Mouse (Mus musculus): Measurements from ENCODE around the gene Ccdc12. TPM values are rescaled to one million over a fixed set of nuclear protein-coding genes. Genes with fewer than 3 reads are reported as not detected.
A peak's percentile ranks its signal among the peaks of the same experiment; 100 is the strongest.

Gene Ccdc12
- total RNA-seq (2014; rRNA removed) (25.0 and 51.6 TPM in 2 replicates), polyA plus RNA-seq (2015; fragmentation: Nextera tagmentation; extraction: Ambion mirVana) (102 and 106 TPM in 2 replicates)

GRCm38 (mm10) chr9:110656249-110657221 is at the start of gene Ccdc12:
Gene Ccdc12 (plus strand): TSS chr9:110656503.
- under 1% methylated on average over 52 of the region's 52 CpGs for WGBS
- peaks cover 7% of the 10 kb centered on the region for H3K36me3 ChIP-seq (ENCODE audit: insufficient read depth, low read length)
- H3K9ac ChIP-seq (replicated peaks; ENCODE audit: low read length, poor library complexity, severe bottlenecking), result peak within 1 kb of the TSS; percentile 72
- H3K27ac ChIP-seq (ENCODE audit: low read depth, low read length), result peak within 1 kb of the TSS; percentile 90
- peak within 1 kb of the TSS; percentile 57 for H3K4me3 ChIP-seq (ENCODE audit: low read depth, low read length)
- H3K27me3 ChIP-seq (ENCODE audit: insufficient read depth, low read length), result no peaks in the 10 kb centered on the region
- ATAC-seq (ENCODE audit: low FRiP score), result peak; percentile 97
- H3K4me1 ChIP-seq (ENCODE audit: insufficient read depth, low read length), result peaks cover 19% of the 10 kb centered on the region
- peak; percentile 99 for DNase-seq (ENCODE audit: low spot score)
- H3K4me2 ChIP-seq (ENCODE audit: low read depth, low read length, poor library complexity, severe bottlenecking), result peak within 1 kb of the TSS; percentile 63
- H3K9me3 ChIP-seq (ENCODE audit: low read length), result no peaks in the 10 kb centered on the region
- peak; percentile 55 for TF ChIP-seq CTCF (IDR thresholded peaks at IDR 0.05)

DNA sequence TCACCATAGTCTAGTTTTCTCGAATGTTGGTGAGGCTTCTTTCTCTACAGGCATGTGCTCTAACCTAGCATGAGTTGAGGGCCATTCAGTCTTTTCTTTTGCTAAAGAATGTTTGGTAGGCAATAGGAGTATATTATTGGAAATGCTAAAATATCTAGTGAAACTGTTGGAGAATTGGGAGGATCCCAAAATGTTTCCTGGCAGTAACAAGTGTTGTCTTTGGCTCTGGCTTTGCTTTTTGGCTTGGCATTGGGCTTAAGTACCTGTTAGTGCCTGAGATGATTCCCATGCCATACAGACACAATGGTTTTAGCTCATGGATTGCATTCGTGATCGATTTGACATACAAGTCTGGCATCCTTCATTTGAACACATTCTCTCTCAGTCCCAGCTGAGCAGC is 44.8 kb upstream of the Ccdc12 start:
- no peaks in the 10 kb centered on the region for H3K9me3 ChIP-seq (ENCODE audit: low read length)
- no peak overlapping the region for H3K4me3 ChIP-seq (ENCODE audit: low read depth, low read length)
- H3K9ac ChIP-seq (replicated peaks; ENCODE audit: low read length, poor library complexity, severe bottlenecking), result no peak overlapping the region
- no peak overlapping the region for H3K27ac ChIP-seq (ENCODE audit: low read depth, low read length)
- H3K36me3 ChIP-seq (ENCODE audit: insufficient read depth, low read length), result peaks cover 11% of the 10 kb centered on the region; the same call in 1 of the 2 replicates
- DNase-seq (ENCODE audit: low spot score) (no peak), ATAC-seq (ENCODE audit: low FRiP score) (no peak)
- H3K4me2 ChIP-seq (ENCODE audit: low read depth, low read length, poor library complexity, severe bottlenecking), result no peak overlapping the region
- no peak for TF ChIP-seq CTCF (IDR thresholded peaks at IDR 0.05)
- 87% methylated on average over 3 of the region's 3 CpGs for WGBS
- H3K27me3 ChIP-seq (ENCODE audit: insufficient read depth, low read length), result no peaks in the 10 kb centered on the region
- no peaks in the 10 kb centered on the region for H3K4me1 ChIP-seq (ENCODE audit: insufficient read depth, low read length)

GRCm38 (mm10) chr9:110617081-110617480 is 39.2 kb upstream of the Ccdc12 start:
- no peaks in the 10 kb centered on the region for H3K27me3 ChIP-seq (ENCODE audit: insufficient read depth, low read length)
- H3K27ac ChIP-seq (ENCODE audit: low read depth, low read length), result no peak overlapping the region
- H3K4me3 ChIP-seq (ENCODE audit: low read depth, low read length), result no peak overlapping the region
- 92% methylated on average over 3 of the region's 3 CpGs for WGBS
- ATAC-seq (ENCODE audit: low FRiP score) (no peak), DNase-seq (ENCODE audit: low spot score) (no peak)
- no peak overlapping the region for H3K4me2 ChIP-seq (ENCODE audit: low read depth, low read length, poor library complexity, severe bottlenecking)
- H3K9me3 ChIP-seq (ENCODE audit: low read length), result no peaks in the 10 kb centered on the region
- H3K4me1 ChIP-seq (ENCODE audit: insufficient read depth, low read length), result no peaks in the 10 kb centered on the region
- TF ChIP-seq CTCF (IDR thresholded peaks at IDR 0.05), result no peak
- peaks cover 41% of the 10 kb centered on the region for H3K36me3 ChIP-seq (ENCODE audit: insufficient read depth, low read length)
- H3K9ac ChIP-seq (replicated peaks; ENCODE audit: low read length, poor library complexity, severe bottlenecking), result no peak overlapping the region

DNA sequence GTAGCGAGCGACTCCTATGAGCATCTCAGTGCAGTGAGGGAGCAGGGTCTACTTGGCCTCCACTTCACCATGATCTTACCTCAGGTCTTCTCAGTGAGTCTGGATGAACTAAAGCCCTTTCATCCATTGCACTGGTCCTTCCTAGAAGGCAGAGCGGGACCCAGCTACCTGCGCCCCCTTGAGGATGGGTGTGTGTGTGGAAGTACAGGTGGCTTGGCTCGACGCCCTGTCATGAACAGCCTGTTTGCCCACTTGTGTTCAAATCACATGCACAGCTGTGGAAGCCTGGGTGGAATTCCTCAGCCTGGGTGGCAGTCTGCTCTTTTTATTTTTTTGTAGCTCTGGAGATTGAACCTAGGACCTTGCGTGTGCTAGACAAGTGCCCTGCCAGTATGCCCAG is 36.1 kb upstream of the Ccdc12 start:
- no peak for ATAC-seq (ENCODE audit: low FRiP score)
- no peaks in the 10 kb centered on the region for H3K9me3 ChIP-seq (ENCODE audit: low read length)
- peaks cover 37% of the 10 kb centered on the region for H3K36me3 ChIP-seq (ENCODE audit: insufficient read depth, low read length)
- H3K4me2 ChIP-seq (ENCODE audit: low read depth, low read length, poor library complexity, severe bottlenecking), result no peak overlapping the region
- no peak overlapping the region for H3K9ac ChIP-seq (replicated peaks; ENCODE audit: low read length, poor library complexity, severe bottlenecking)
- WGBS, result 86% methylated on average over 7 of the region's 7 CpGs
- H3K27ac ChIP-seq (ENCODE audit: low read depth, low read length), result no peak overlapping the region
- DNase-seq (ENCODE audit: low spot score), result no peak
- TF ChIP-seq CTCF (IDR thresholded peaks at IDR 0.05), result peak; percentile 24; the same call in 1 of the 2 replicates
- peaks cover 3% of the 10 kb centered on the region for H3K4me1 ChIP-seq (ENCODE audit: insufficient read depth, low read length)
- H3K4me3 ChIP-seq (ENCODE audit: low read depth, low read length), result no peak overlapping the region
- H3K27me3 ChIP-seq (ENCODE audit: insufficient read depth, low read length), result no peaks in the 10 kb centered on the region

DNA sequence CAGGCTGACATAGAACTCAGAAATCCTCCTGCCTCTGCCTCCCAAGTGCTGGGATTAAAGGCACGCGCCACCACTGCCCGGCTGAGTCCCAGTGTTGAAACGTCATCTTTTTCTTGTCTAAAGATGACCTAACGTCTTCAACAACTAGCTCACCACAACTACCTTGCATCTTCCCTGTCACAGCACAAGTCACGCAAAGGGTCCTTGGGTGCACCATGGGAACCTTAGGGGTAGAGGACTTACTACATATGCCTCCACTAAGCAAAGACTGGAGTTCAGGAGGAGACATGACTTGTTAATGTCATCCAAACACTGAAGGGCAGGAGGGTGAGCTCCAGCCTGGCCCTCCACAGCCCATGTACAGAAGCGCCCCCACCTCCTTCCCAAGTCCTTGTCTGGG is 35.6 kb upstream of the Ccdc12 start:
- ATAC-seq (ENCODE audit: low FRiP score), result no peak
- 93% methylated on average over 7 of the region's 7 CpGs for WGBS
- H3K27me3 ChIP-seq (ENCODE audit: insufficient read depth, low read length), result no peaks in the 10 kb centered on the region
- peaks cover 5% of the 10 kb centered on the region for H3K4me1 ChIP-seq (ENCODE audit: insufficient read depth, low read length)
- H3K9me3 ChIP-seq (ENCODE audit: low read length), result no peaks in the 10 kb centered on the region
- no peak overlapping the region for H3K27ac ChIP-seq (ENCODE audit: low read depth, low read length)
- H3K4me2 ChIP-seq (ENCODE audit: low read depth, low read length, poor library complexity, severe bottlenecking), result no peak overlapping the region
- DNase-seq (ENCODE audit: low spot score), result no peak
- no peak overlapping the region for H3K4me3 ChIP-seq (ENCODE audit: low read depth, low read length)
- no peak overlapping the region for H3K9ac ChIP-seq (replicated peaks; ENCODE audit: low read length, poor library complexity, severe bottlenecking)
- no peak for TF ChIP-seq CTCF (IDR thresholded peaks at IDR 0.05)
- H3K36me3 ChIP-seq (ENCODE audit: insufficient read depth, low read length), result peaks cover 34% of the 10 kb centered on the region

DNA sequence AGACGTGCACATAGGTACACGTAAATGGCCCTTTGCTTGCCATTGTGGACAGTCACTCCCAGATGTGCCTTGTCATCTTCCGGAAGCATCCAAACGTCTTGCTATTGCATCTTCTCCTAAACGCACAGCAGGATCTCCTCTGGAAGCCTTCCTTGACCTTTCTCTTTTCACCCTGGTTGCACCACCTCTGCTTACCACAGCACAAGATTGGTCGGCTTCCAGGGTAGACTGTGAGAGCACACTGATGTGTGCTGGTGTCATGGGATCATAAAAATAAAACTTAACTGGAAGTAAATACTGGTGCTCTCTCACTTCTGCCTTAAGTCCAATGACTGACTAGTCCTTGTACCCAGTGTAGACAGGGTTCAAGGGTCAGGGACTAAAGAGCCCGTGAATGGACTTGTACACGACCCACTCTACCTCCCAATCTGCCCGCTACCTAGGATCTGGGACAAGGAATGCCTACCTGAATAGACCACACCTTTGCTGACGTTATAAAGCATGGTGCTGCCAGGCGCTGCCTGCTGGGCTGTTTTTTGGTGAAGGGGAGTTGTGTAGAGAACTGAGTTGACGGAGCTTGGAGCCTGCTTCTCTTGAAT is 33.6 kb upstream of the Ccdc12 start:
- Histone ChIP-seq H3K4me2 (ENCODE audit: low read depth, low read length, poor library complexity, severe bottlenecking) (no peak overlapping the region), H3K36me3 (ENCODE audit: insufficient read depth, low read length) (peaks cover 37% of the 10 kb centered on the region), H3K27me3 (ENCODE audit: insufficient read depth, low read length) (no peaks in the 10 kb centered on the region), H3K4me1 (ENCODE audit: insufficient read depth, low read length) (peaks cover 5% of the 10 kb centered on the region), H3K9ac (replicated peaks; ENCODE audit: low read length, poor library complexity, severe bottlenecking) (no peak overlapping the region), H3K4me3 (ENCODE audit: low read depth, low read length) (no peak overlapping the region), H3K27ac (ENCODE audit: low read depth, low read length) (no peak overlapping the region), H3K9me3 (ENCODE audit: low read length) (no peaks in the 10 kb centered on the region)
- ATAC-seq (ENCODE audit: low FRiP score) (no peak), DNase-seq (ENCODE audit: low spot score) (no peak)
- WGBS, result 87% methylated on average over 12 of the region's 12 CpGs
- TF ChIP-seq CTCF (IDR thresholded peaks at IDR 0.05), result no peak
